Mouse (Mus musculus) adrenal gland, postnatal 4 days (tissue): Measurements from ENCODE around the gene Trim33. TPM values are rescaled to one million over a fixed set of nuclear protein-coding genes. Genes with fewer than 3 reads are reported as not detected.
A peak's percentile ranks its signal among the peaks of the same experiment; 100 is the strongest.

Experiments used
- DNase-seq, 2 experiments: peaks; one replicate each; pipeline ENCODE4 v3.0.0; 2021 to 2022; ENCODE audit warnings: low spot score in 2 of 2, mixed read lengths in 2 of 2
- long read RNA-seq, 2 experiments: library from polyadenylated mRNA; stranded (forward); transcript quantifications; one replicate each; pipeline ENCODE4 v2.0.0; 2021
- total RNA-seq, 2 experiments: library from RNA; stranded (reverse); gene quantifications; 2 replicates each; pipeline ENCODE4 v1.2.3; 2021

The Trim33 gene
- total RNA-seq: 10 to 100 TPM; 44.2 to 50.2 TPM
- long read RNA-seq, experiment 1, partial matches to known transcripts: 1 of 3 reads
- long read RNA-seq, experiment 1, other reads (novel, unspliced or antisense): 2 of 3 reads
- long read RNA-seq, experiment 2, full-length matches to known transcripts: 1 of 7 reads
- long read RNA-seq, experiment 2, partial matches to known transcripts: 3 of 7 reads
- long read RNA-seq, experiment 2, other reads (novel, unspliced or antisense): 3 of 7 reads

GRCm38 (mm10) chr3:103279182-103280149 lies at the start of gene Trim33:
Gene Trim33 (plus strand): TSS chr3:103279293.
- peak; percentile 74 to 78 for DNase-seq

- no peak for DNase-seq
Measured at GRCm38 (mm10) chr3:103232398-103232797, 46.7 kb upstream of the Trim33 start.

- DNase-seq: no peak
Measured at GRCm38 (mm10) chr3:103241524-103241923, 37.6 kb upstream of the Trim33 start.

GRCm38 (mm10) chr3:103242156-103242555 lies 36.9 kb upstream of the Trim33 start:
- no peak for DNase-seq

GRCm38 (mm10) chr3:103243491-103243890 lies 35.6 kb upstream of the Trim33 start:
- DNase-seq: no peak

- no peak for DNase-seq
Measured at GRCm38 (mm10) chr3:103246627-103247260, 32.3 kb upstream of the Trim33 start.

GRCm38 (mm10) chr3:103256089-103256819 lies 22.8 kb upstream of the Trim33 start:
- DNase-seq: no peak

- DNase-seq: no peak
Measured at GRCm38 (mm10) chr3:103262802-103263417, 16.2 kb upstream of the Trim33 start.

- peak in 1 of 2 experiments; percentile 9 for DNase-seq
Measured at GRCm38 (mm10) chr3:103278561-103279181, 422 bp upstream of the Trim33 start.

GRCm38 (mm10) chr3:103280241-103280761 lies 1.2 kb downstream of the Trim33 start:
- DNase-seq: peak; percentile 10 to 27

- DNase-seq: no peak
Measured at GRCm38 (mm10) chr3:103280875-103281274, 1.8 kb downstream of the Trim33 start.

- DNase-seq: no peak
Measured at GRCm38 (mm10) chr3:103288761-103289160, 9.7 kb downstream of the Trim33 start.

GRCm38 (mm10) chr3:103291087-103291486 lies 12.0 kb downstream of the Trim33 start:
- DNase-seq: no peak

GRCm38 (mm10) chr3:103305411-103305982 lies 26.4 kb downstream of the Trim33 start:
- no peak for DNase-seq

- no peak for DNase-seq
Measured at GRCm38 (mm10) chr3:103309252-103309651, 30.2 kb downstream of the Trim33 start.

- no peak for DNase-seq
Measured at GRCm38 (mm10) chr3:103309750-103310149, 30.7 kb downstream of the Trim33 start.

GRCm38 (mm10) chr3:103314291-103314690 lies 35.2 kb downstream of the Trim33 start:
- DNase-seq: no peak

- DNase-seq: no peak
Measured at GRCm38 (mm10) chr3:103335371-103335770, 56.3 kb downstream of the Trim33 start.

- no peak for DNase-seq
Measured at GRCm38 (mm10) chr3:103346658-103347057, 67.6 kb downstream of the Trim33 start.
